Mouse (Mus musculus): ENCODE results near the gene Tvp23b. TPM values are rescaled to one million over a fixed set of nuclear protein-coding genes. Genes with fewer than 3 reads are reported as not detected.
A peak's percentile ranks its signal among the peaks of the same experiment; 100 is the strongest.

The Tvp23b gene
- polyA plus RNA-seq, 1 experiment from 2014 or later = 82.0 TPM

GRCm38 (mm10) chr11:62851199-62851598, 28.1 kb upstream of the Tvp23b start:
- 75% methylated on average over 1 of the region's 1 CpGs for WGBS
- no peak for ATAC-seq (ENCODE audit: low read depth)
- peak; percentile 19 for DNase-seq (ENCODE audit: low spot score)

DNA sequence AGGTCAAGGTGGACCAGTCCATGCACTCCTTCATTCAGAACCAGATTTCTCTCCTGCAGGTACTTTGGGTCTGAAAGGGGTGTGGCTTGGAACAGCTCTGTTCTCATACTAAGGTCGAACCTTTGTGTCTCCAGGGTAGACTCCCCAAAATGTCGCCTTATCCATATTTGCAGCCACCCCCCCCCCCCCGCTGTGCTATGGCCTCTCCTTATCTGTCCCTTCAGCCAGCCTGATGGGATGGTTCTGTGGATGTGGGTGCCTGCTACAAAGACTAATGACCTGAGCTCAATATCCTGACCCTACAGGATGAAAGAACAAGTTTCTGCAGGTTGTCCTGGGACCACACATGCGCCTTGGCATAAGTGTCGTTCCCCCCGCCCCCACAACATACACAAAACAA, 25.9 kb upstream of the Tvp23b start:
- Histone ChIP-seq H3K9ac (ENCODE audit: low read depth, low read length) (no peak overlapping the region), H3K4me2 (ENCODE audit: low read depth, low read length) (no peak overlapping the region), H3K9me3 (ENCODE audit: control insufficient read depth, low read length) (no peaks in the 10 kb centered on the region), H3K27me3 (replicated peaks; ENCODE audit: control insufficient read depth, insufficient read depth, low read length) (no peaks in the 10 kb centered on the region), H3K4me3 (ENCODE audit: low read depth, low read length) (no peak overlapping the region), H3K36me3 (ENCODE audit: control insufficient read depth, insufficient read depth, low read length) (no peaks in the 10 kb centered on the region), H3K27ac (replicated peaks; ENCODE audit: low read depth, low read length) (no peak overlapping the region), H3K4me1 (ENCODE audit: control insufficient read depth, insufficient read depth, low read length) (0 out of 2 replicates have a peak, but pooled peaks cover 2% of the 10 kb centered on the region)
- ATAC-seq (ENCODE audit: low read depth) = no peak
- DNase-seq (ENCODE audit: low spot score) = no peak
- 86% methylated on average over 6 of the region's 6 CpGs for WGBS

More at GRCm38 (mm10) chr11:62851199-62851598, 28.1 kb upstream of the Tvp23b start:
- peaks cover 15% of the 10 kb centered on the region; the same call in 1 of the 2 replicates for H3K4me1 ChIP-seq (ENCODE audit: control insufficient read depth, insufficient read depth, low read length)
- no peak overlapping the region for H3K9ac ChIP-seq (ENCODE audit: low read depth, low read length)
- H3K9me3 ChIP-seq (ENCODE audit: control insufficient read depth, low read length) = no peaks in the 10 kb centered on the region
- no peaks in the 10 kb centered on the region for H3K36me3 ChIP-seq (ENCODE audit: control insufficient read depth, insufficient read depth, low read length)
- H3K27me3 ChIP-seq (replicated peaks; ENCODE audit: control insufficient read depth, insufficient read depth, low read length) = no peaks in the 10 kb centered on the region
- H3K4me3 ChIP-seq (ENCODE audit: low read depth, low read length) = no peak overlapping the region
- no peak overlapping the region for H3K27ac ChIP-seq (replicated peaks; ENCODE audit: low read depth, low read length)
- H3K4me2 ChIP-seq (ENCODE audit: low read depth, low read length) = no peak overlapping the region

DNA sequence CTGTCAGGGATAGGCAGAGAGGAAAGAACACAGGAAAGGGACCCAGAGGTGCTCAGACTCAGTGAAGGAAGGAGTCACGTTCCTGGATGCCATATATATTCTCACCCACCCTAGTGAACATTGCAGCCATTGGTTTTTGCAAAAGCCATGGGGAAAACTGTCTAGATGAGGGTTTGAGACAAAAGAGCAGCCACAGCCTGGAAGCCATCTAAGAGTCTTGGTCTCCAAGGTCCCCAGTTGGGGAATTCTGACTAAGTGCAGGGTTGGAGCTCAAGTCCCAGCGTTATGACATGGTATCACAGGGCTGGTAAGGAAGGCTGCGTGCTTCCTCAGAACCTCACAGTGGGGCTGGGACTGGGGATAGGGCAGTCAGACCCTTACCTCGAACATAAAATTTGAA, 13.7 kb upstream of the Tvp23b start:
- ATAC-seq (ENCODE audit: low read depth) (no peak), DNase-seq (ENCODE audit: low spot score) (no peak)
- Histone ChIP-seq H3K36me3 (ENCODE audit: control insufficient read depth, insufficient read depth, low read length) (no peaks in the 10 kb centered on the region), H3K27me3 (replicated peaks; ENCODE audit: control insufficient read depth, insufficient read depth, low read length) (no peaks in the 10 kb centered on the region), H3K9ac (ENCODE audit: low read depth, low read length) (no peak overlapping the region), H3K4me1 (ENCODE audit: control insufficient read depth, insufficient read depth, low read length) (no peaks in the 10 kb centered on the region; the same call in 1 of the 2 replicates), H3K9me3 (ENCODE audit: control insufficient read depth, low read length) (no peaks in the 10 kb centered on the region), H3K27ac (replicated peaks; ENCODE audit: low read depth, low read length) (no peak overlapping the region), H3K4me2 (ENCODE audit: low read depth, low read length) (no peak overlapping the region), H3K4me3 (ENCODE audit: low read depth, low read length) (no peak overlapping the region)
- WGBS = 70% methylated on average over 4 of the region's 4 CpGs

DNA sequence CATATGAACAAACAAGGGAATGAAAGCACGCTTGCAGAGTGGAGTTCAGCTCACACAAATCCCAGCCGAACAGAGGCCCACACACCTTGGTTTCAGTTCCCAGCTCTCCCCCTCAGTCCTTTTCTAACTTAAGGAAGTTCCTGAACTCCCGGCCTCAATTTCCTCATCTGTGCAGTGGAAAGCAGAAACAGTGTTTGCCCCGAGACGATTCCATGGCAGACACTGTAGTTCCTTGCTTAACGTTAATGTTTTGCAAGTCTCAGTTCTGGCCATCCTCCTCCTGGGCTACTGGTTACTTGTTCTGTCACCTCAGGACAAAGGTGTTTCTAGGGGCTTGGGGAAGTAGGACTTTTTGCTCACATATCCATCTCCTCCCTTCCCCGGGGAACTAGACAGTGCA, 12.6 kb upstream of the Tvp23b start:
- Histone ChIP-seq H3K36me3 (ENCODE audit: control insufficient read depth, insufficient read depth, low read length) (no peaks in the 10 kb centered on the region), H3K9me3 (ENCODE audit: control insufficient read depth, low read length) (no peaks in the 10 kb centered on the region), H3K4me1 (ENCODE audit: control insufficient read depth, insufficient read depth, low read length) (no peaks in the 10 kb centered on the region; the same call in 1 of the 2 replicates), H3K4me3 (ENCODE audit: low read depth, low read length) (no peak overlapping the region), H3K27me3 (replicated peaks; ENCODE audit: control insufficient read depth, insufficient read depth, low read length) (no peaks in the 10 kb centered on the region), H3K9ac (ENCODE audit: low read depth, low read length) (no peak overlapping the region), H3K4me2 (ENCODE audit: low read depth, low read length) (no peak overlapping the region), H3K27ac (replicated peaks; ENCODE audit: low read depth, low read length) (no peak overlapping the region)
- ATAC-seq (ENCODE audit: low read depth) = no peak
- WGBS = 76% methylated on average over 7 of the region's 7 CpGs
- no peak for DNase-seq (ENCODE audit: low spot score)

GRCm38 (mm10) chr11:62869201-62869600, 10.1 kb upstream of the Tvp23b start:
- no peak overlapping the region for H3K4me2 ChIP-seq (ENCODE audit: low read depth, low read length)
- 54% methylated on average over 5 of the region's 5 CpGs for WGBS
- H3K4me3 ChIP-seq (ENCODE audit: low read depth, low read length) = no peak overlapping the region
- H3K9ac ChIP-seq (ENCODE audit: low read depth, low read length) = no peak overlapping the region
- no peak overlapping the region for H3K27ac ChIP-seq (replicated peaks; ENCODE audit: low read depth, low read length)
- H3K9me3 ChIP-seq (ENCODE audit: control insufficient read depth, low read length) = no peaks in the 10 kb centered on the region
- H3K27me3 ChIP-seq (replicated peaks; ENCODE audit: control insufficient read depth, insufficient read depth, low read length) = no peaks in the 10 kb centered on the region
- ATAC-seq (ENCODE audit: low read depth) (no peak), DNase-seq (ENCODE audit: low spot score) (peak; percentile 40)
- no peaks in the 10 kb centered on the region for H3K36me3 ChIP-seq (ENCODE audit: control insufficient read depth, insufficient read depth, low read length)
- H3K4me1 ChIP-seq (ENCODE audit: control insufficient read depth, insufficient read depth, low read length) = no peaks in the 10 kb centered on the region; the same call in 1 of the 2 replicates

DNA sequence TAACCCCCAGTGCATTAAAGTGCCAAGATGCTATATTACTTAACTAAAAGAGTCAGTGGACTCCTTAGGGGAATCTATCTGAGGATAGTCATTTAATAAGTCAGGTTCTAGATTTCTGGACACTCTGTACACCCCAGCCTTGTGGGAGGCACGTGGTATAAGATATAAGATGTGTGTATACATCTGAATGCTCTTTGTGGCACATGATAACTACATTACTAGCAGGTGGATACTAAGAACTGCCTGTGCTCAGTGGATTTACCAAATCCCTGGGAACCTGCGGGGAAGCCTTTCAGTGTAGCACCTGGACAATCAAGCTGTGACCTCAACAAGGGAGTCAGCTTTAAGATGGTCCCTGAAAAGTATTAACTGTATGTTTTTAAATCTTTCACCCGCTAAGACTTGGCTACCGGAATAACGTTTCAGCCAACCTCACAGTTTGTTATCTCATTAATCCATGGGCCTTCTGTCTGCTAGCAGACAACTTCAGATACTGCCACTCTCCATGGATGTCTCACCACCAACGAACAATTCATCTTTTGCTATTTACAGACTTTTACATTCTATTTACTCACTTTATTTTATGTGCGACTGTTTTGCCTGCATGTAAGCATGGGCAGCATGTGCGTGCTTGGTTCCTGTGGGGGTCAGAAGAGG, 9.4 kb upstream of the Tvp23b start:
- H3K9me3 ChIP-seq (ENCODE audit: control insufficient read depth, low read length) = no peaks in the 10 kb centered on the region
- WGBS = 78% methylated on average over 8 of the region's 8 CpGs
- no peak overlapping the region for H3K9ac ChIP-seq (ENCODE audit: low read depth, low read length)
- H3K4me1 ChIP-seq (ENCODE audit: control insufficient read depth, insufficient read depth, low read length) = no peaks in the 10 kb centered on the region; the same call in 1 of the 2 replicates
- DNase-seq (ENCODE audit: low spot score) (no peak), ATAC-seq (ENCODE audit: low read depth) (no peak)
- no peaks in the 10 kb centered on the region for H3K27me3 ChIP-seq (replicated peaks; ENCODE audit: control insufficient read depth, insufficient read depth, low read length)
- no peak overlapping the region for H3K27ac ChIP-seq (replicated peaks; ENCODE audit: low read depth, low read length)
- H3K36me3 ChIP-seq (ENCODE audit: control insufficient read depth, insufficient read depth, low read length) = no peaks in the 10 kb centered on the region
- no peak overlapping the region for H3K4me2 ChIP-seq (ENCODE audit: low read depth, low read length)
- no peak overlapping the region for H3K4me3 ChIP-seq (ENCODE audit: low read depth, low read length)

DNA sequence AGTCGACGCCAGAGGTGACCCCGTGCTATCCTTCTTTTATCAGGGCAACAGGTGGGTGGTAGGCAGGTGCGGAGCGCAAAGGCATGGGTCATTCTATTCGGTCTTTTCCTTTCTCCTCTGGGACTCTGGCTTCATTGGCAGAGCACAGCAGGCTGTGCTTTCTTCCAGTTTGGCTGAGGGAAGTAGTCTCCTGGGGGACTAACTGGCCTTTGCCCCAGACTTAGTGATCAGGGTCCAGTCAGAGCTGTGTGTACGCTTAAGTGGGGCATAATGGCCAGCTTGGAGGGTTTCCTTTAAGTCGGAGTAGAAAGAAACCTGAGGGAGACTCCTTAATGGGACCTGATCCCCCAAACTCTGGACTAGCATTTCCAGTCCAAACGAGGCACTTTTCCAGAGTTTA, 5.8 kb upstream of the Tvp23b start:
- H3K27ac ChIP-seq (replicated peaks; ENCODE audit: low read depth, low read length) = no peak overlapping the region
- no peaks in the 10 kb centered on the region for H3K36me3 ChIP-seq (ENCODE audit: control insufficient read depth, insufficient read depth, low read length)
- no peak overlapping the region for H3K4me3 ChIP-seq (ENCODE audit: low read depth, low read length)
- no peak for ATAC-seq (ENCODE audit: low read depth)
- no peak overlapping the region for H3K9ac ChIP-seq (ENCODE audit: low read depth, low read length)
- no peaks in the 10 kb centered on the region; the same call in 1 of the 2 replicates for H3K4me1 ChIP-seq (ENCODE audit: control insufficient read depth, insufficient read depth, low read length)
- DNase-seq (ENCODE audit: low spot score) = no peak
- H3K27me3 ChIP-seq (replicated peaks; ENCODE audit: control insufficient read depth, insufficient read depth, low read length) = no peaks in the 10 kb centered on the region
- no peaks in the 10 kb centered on the region for H3K9me3 ChIP-seq (ENCODE audit: control insufficient read depth, low read length)
- no peak overlapping the region for H3K4me2 ChIP-seq (ENCODE audit: low read depth, low read length)
- WGBS = 72% methylated on average over 9 of the region's 9 CpGs

DNA sequence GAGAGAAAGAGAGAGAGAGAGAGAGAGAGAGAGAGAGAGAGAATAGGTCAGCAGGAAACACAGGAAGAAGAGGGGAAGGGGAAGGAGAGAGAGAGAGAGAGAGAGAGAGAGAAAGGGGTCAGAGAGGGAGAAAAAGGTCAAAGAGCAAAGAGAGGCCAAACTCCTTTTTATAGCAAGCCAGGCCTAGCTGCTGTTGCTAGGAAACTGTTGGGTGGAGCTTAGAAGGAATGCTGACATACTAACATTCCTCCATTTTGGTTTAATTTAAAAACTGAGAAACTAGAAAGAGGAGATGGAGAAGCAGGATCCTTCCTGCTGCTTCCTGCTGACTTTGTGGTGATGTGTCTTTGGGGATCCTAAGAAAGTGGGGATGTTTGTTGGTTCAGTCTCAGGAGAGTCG, 3.6 kb upstream of the Tvp23b start:
- 88% methylated on average over 1 of the region's 1 CpGs for WGBS

GRCm38 (mm10) chr11:62876445-62876844, 2.8 kb upstream of the Tvp23b start:
- H3K27me3 ChIP-seq (replicated peaks; ENCODE audit: control insufficient read depth, insufficient read depth, low read length) = no peaks in the 10 kb centered on the region
- H3K4me1 ChIP-seq (ENCODE audit: control insufficient read depth, insufficient read depth, low read length) = peaks cover 9% of the 10 kb centered on the region; the same call in 1 of the 2 replicates
- no peak overlapping the region for H3K4me2 ChIP-seq (ENCODE audit: low read depth, low read length)
- no peaks in the 10 kb centered on the region for H3K9me3 ChIP-seq (ENCODE audit: control insufficient read depth, low read length)
- H3K9ac ChIP-seq (ENCODE audit: low read depth, low read length) = no peak overlapping the region
- no peak for DNase-seq (ENCODE audit: low spot score)
- no peak overlapping the region for H3K27ac ChIP-seq (replicated peaks; ENCODE audit: low read depth, low read length)
- no peak for ATAC-seq (ENCODE audit: low read depth)
- no peak overlapping the region for H3K4me3 ChIP-seq (ENCODE audit: low read depth, low read length)
- WGBS = 76% methylated on average over 4 of the region's 4 CpGs
- H3K36me3 ChIP-seq (ENCODE audit: control insufficient read depth, insufficient read depth, low read length) = no peaks in the 10 kb centered on the region

More for the DNA sequence above, 3.6 kb upstream of the Tvp23b start:
- Histone ChIP-seq H3K4me3 (ENCODE audit: low read depth, low read length) (no peak overlapping the region), H3K27me3 (replicated peaks; ENCODE audit: control insufficient read depth, insufficient read depth, low read length) (no peaks in the 10 kb centered on the region), H3K4me2 (ENCODE audit: low read depth, low read length) (no peak overlapping the region), H3K4me1 (ENCODE audit: control insufficient read depth, insufficient read depth, low read length) (peaks cover 8% of the 10 kb centered on the region; the same call in 1 of the 2 replicates), H3K27ac (replicated peaks; ENCODE audit: low read depth, low read length) (no peak overlapping the region), H3K9me3 (ENCODE audit: control insufficient read depth, low read length) (no peaks in the 10 kb centered on the region), H3K9ac (ENCODE audit: low read depth, low read length) (no peak overlapping the region), H3K36me3 (ENCODE audit: control insufficient read depth, insufficient read depth, low read length) (no peaks in the 10 kb centered on the region)
- DNase-seq (ENCODE audit: low spot score) (no peak), ATAC-seq (ENCODE audit: low read depth) (no peak)
